Mouse (Mus musculus) heart, adult 2 months (tissue): ENCODE results near the gene Cdk9. TPM values are rescaled to one million over a fixed set of nuclear protein-coding genes. Genes with fewer than 3 reads are reported as not detected.

Experiments used
- DNase-seq, 2 experiments: peaks; one replicate each; pipeline ENCODE4 v3.0.0; 2021
- H3K27ac ChIP-seq: fragments of 200-600 bp; 2 replicates; pipeline ENCODE4 v1.8.1; 2022
- H3K27me3 ChIP-seq: fragments of 200-500 bp; 2 replicates; pipeline ENCODE4 v1.6.1; 2012; ENCODE audit warnings: mild to moderate bottlenecking, low read length, inconsistent platforms, mixed read lengths; ENCODE audit not compliant: control insufficient read depth, insufficient read depth
- H3K36me3 ChIP-seq: fragments of 200-500 bp; 2 replicates; pipeline ENCODE4 v1.6.1; 2012; ENCODE audit warnings: low read length, inconsistent platforms; ENCODE audit not compliant: control insufficient read depth, insufficient read depth
- H3K4me1 ChIP-seq: fragments of 200-500 bp; 2 replicates; pipeline ENCODE4 v1.6.1; 2011; ENCODE audit warnings: low read length; ENCODE audit not compliant: control insufficient read depth, insufficient read depth
- H3K4me3 ChIP-seq: fragments of 200-600 bp; 2 replicates; pipeline ENCODE4 v1.8.1; 2022
- H3K79me2 ChIP-seq: fragments of 200-500 bp; replicated peaks from 2 replicates; pipeline ENCODE4 v1.6.1; 2012; ENCODE audit warnings: mild to moderate bottlenecking, inconsistent platforms, low read length, moderate library complexity, mixed read lengths; ENCODE audit not compliant: control insufficient read depth, insufficient read depth
- H3K9ac ChIP-seq: fragments of 200-500 bp; 2 replicates; pipeline ENCODE4 v1.6.1; 2012; ENCODE audit warnings: low read depth, mild to moderate bottlenecking, control low read depth, inconsistent platforms, low read length, mixed read lengths
- CTCF ChIP-seq: fragments of 200-600 bp; IDR thresholded peaks from 2 replicates; pipeline ENCODE4 v1.8.1; 2022; ENCODE audit warnings: antibody characterized with exemption, mild to moderate bottlenecking, moderate library complexity
- EP300 ChIP-seq: fragments of 200-500 bp; IDR thresholded peaks from 2 replicates; pipeline ENCODE4 v1.6.1; 2011; ENCODE audit warnings: low read depth, low read length, control low read depth; ENCODE audit not compliant: insufficient read depth
- POLR2A ChIP-seq: fragments of 200-500 bp; IDR thresholded peaks from 2 replicates; pipeline ENCODE4 v1.6.1; 2011; ENCODE audit warnings: mild to moderate bottlenecking, low read depth, low read length, control low read depth; ENCODE audit not compliant: insufficient read depth
- WGBS: fragments of 180-500 bp; shearing (Covaris S2); methylation state at CpG from one replicate; pipeline ENCODE4 v1.1.7; 2018; 5-methylcytosine and 5-hydroxymethylcytosine counted together
- intact Hi-C: fragments of 180-260 bp; cut with DNase I; formaldehyde crosslinking; loops from one replicate; pipeline ENCODE4 v1.15.1; 2025
- polyA plus RNA-seq: library from polyadenylated mRNA; depleted of rRNA; stranded (reverse); fragments of >200 nt; gene quantifications from 2 replicates; pipeline ENCODE4 v1.2.3, GENCODE M21; 2012
- total RNA-seq, 2 experiments: library from RNA; stranded (reverse); gene quantifications; 2 replicates each; pipeline ENCODE4 v1.2.3; 2021

The Cdk9 gene
- total and polyA plus RNA-seq, 3 experiments, result 21.0 to 42.3 (median 25.3) TPM

- no peak for TF ChIP-seq CTCF
- TF ChIP-seq POLR2A, result no peak
- no peak for TF ChIP-seq EP300
- no peak overlapping the region for H3K9ac ChIP-seq
- H3K27me3 ChIP-seq, result no peaks in the 10 kb centered on the region
- H3K36me3 ChIP-seq, result no peaks in the 10 kb centered on the region
- H3K4me1 ChIP-seq, result no peaks in the 10 kb centered on the region
- H3K27ac ChIP-seq, result no peak overlapping the region
- intact Hi-C loops, result no loop called here
- H3K79me2 ChIP-seq, result no peaks in the 10 kb centered on the region
- 94% methylated on average over 8 of the region's 8 CpGs for WGBS
- H3K4me3 ChIP-seq, result no peak overlapping the region
- no peak for DNase-seq
Measured at GRCm38 (mm10) chr2:32703046-32703445, 9.8 kb downstream of the Cdk9 start.

DNA sequence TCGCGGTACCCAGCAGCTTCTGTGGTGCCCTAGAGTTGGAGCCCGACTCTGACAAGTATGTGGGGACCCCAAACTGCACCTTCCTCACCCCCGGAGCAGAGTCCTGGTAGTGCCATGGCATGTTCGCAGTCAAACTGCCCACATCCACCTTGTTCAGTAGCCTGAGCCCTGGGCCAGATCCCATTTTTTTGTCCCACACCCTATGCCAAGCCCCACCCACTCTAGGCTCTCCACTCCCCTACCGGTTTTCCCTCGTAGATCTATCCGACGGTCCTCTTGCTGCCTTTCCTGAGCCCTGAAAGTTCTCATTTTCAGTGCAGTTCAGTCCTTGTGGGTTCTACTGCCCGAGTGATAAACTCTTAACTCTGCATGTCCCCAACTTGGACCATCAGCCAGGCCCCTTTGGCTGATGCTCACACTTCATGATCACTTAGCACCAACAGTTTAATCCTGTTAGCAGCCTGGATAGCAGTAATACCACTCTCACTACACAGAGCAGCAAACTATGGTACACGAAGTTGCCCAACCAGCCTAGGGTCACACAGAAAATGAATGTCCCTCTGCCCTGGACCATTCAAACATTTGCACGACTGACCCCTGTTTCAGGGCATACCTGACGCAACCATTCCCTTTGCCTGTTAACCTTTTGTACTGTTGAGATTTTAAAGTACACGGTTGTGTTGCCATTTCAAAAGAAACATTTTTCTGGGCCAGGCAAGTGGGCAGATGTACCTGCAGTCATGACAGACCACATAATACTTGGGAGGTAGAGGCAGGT lies 11.7 kb downstream of the Cdk9 start:
- WGBS, result 79% methylated on average over 14 of the region's 14 CpGs
- intact Hi-C loops, result no loop called here
- H3K27ac ChIP-seq, result no peak overlapping the region
- no peaks in the 10 kb centered on the region for H3K36me3 ChIP-seq
- no peak for DNase-seq
- no peak overlapping the region for H3K4me3 ChIP-seq
- no peaks in the 10 kb centered on the region for H3K27me3 ChIP-seq
- H3K79me2 ChIP-seq, result no peaks in the 10 kb centered on the region
- TF ChIP-seq POLR2A, result no peak
- no peak for TF ChIP-seq EP300
- TF ChIP-seq CTCF, result no peak
- no peaks in the 10 kb centered on the region for H3K4me1 ChIP-seq
- H3K9ac ChIP-seq, result no peak overlapping the region

DNA sequence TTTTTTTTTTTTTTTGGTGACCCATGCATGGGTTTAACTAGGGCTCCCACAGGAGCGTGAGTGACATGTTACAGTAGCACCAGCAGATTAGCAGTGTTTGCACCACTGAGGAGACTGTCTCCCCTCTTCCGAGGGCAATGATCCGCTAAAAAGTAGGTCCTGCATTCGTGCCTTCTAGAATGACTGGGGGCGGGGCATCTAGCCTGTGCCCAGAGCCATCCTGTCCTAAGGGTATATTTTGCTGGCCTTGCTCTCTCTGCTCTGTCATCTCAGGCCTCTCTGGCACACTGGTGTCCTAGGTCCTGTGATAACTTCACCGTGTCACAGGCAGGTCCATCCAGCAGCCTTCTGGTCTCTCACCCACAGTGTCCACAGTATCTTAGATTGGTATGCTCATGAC lies 13.2 kb downstream of the Cdk9 start:
- H3K36me3 ChIP-seq, result no peaks in the 10 kb centered on the region
- no peak for TF ChIP-seq POLR2A
- no peak for TF ChIP-seq CTCF
- TF ChIP-seq EP300, result no peak
- H3K27me3 ChIP-seq, result no peaks in the 10 kb centered on the region
- no peak for DNase-seq
- H3K79me2 ChIP-seq, result no peaks in the 10 kb centered on the region
- H3K27ac ChIP-seq, result no peak overlapping the region
- H3K9ac ChIP-seq, result no peak overlapping the region
- intact Hi-C loops, result no loop called here
- H3K4me1 ChIP-seq, result no peaks in the 10 kb centered on the region
- no peak overlapping the region for H3K4me3 ChIP-seq
- WGBS, result 86% methylated on average over 6 of the region's 6 CpGs

GRCm38 (mm10) chr2:32694691-32695090 lies 18.2 kb downstream of the Cdk9 start:
- WGBS, result 81% methylated on average over 12 of the region's 12 CpGs
- Histone ChIP-seq H3K4me3 (peak overlapping the region; percentile 95), H3K9ac (no peak overlapping the region)

GRCm38 (mm10) chr2:32693823-32694411 lies 19.0 kb downstream of the Cdk9 start:
- H3K4me1 ChIP-seq, result peaks cover 3% of the 10 kb centered on the region
- peak; percentile 94 to 95 for DNase-seq
- H3K36me3 ChIP-seq, result no peaks in the 10 kb centered on the region
- peak overlapping the region; percentile 87 for H3K9ac ChIP-seq
- no peaks in the 10 kb centered on the region for H3K79me2 ChIP-seq
- H3K4me3 ChIP-seq, result peak overlapping the region; percentile 95
- intact Hi-C loops, result no loop called here
- no peaks in the 10 kb centered on the region for H3K27me3 ChIP-seq
- TF ChIP-seq POLR2A (peak; percentile 85), EP300 (peak; percentile 45; the same call in 1 of the 2 replicates), CTCF (peak; percentile 90)
- 1% methylated on average over 51 of the region's 51 CpGs for WGBS
- H3K27ac ChIP-seq, result peak overlapping the region; percentile 84

More at GRCm38 (mm10) chr2:32694691-32695090, 18.2 kb downstream of the Cdk9 start:
- no peak for DNase-seq
- H3K27ac ChIP-seq, result peak overlapping the region; percentile 84; the same call in 1 of the 2 replicates
- H3K4me1 ChIP-seq, result peaks cover 2% of the 10 kb centered on the region; the same call in 1 of the 2 replicates
- H3K27me3 ChIP-seq, result no peaks in the 10 kb centered on the region
- no peaks in the 10 kb centered on the region for H3K79me2 ChIP-seq
- intact Hi-C loops, result no loop called here
- no peaks in the 10 kb centered on the region for H3K36me3 ChIP-seq
- TF ChIP-seq CTCF (no peak), POLR2A (no peak), EP300 (no peak)

DNA sequence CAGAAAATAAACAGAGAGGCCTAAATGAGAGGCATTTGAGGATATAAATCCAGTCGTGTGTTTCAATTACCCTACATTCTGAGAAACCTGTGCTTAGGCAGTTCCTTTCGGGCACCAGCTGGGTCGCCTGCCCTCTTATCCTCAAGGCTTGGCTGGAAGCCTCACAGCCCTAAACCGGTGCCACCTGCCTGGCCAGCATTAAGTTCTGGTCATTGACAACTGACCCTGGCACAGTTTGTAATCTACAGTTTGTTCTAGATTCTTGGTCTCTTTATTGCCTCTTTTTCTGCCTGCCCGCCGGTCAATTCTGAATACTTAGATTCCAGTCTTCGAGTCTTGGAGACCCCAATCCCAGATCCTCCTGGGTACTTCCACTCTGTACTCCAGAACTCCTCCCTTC lies 19.6 kb downstream of the Cdk9 start:
- H3K4me1 ChIP-seq, result peaks cover 3% of the 10 kb centered on the region
- no peaks in the 10 kb centered on the region for H3K79me2 ChIP-seq
- peak overlapping the region; percentile 84 for H3K27ac ChIP-seq
- intact Hi-C loops, result no loop called here
- H3K9ac ChIP-seq, result peak overlapping the region; percentile 87
- DNase-seq, result no peak
- TF ChIP-seq POLR2A (no peak), EP300 (no peak)
- peak overlapping the region; percentile 95 for H3K4me3 ChIP-seq
- H3K27me3 ChIP-seq, result no peaks in the 10 kb centered on the region
- H3K36me3 ChIP-seq, result no peaks in the 10 kb centered on the region
- 17% methylated on average over 7 of the region's 7 CpGs for WGBS
